In genomic region chr5:66949098-66949692, GRCm38 (mm10) we compare ENCODE assay signal across 16 mouse cellular contexts.
DNase-seq lines count a peak whose midpoint lies in the region; ATAC-seq and TF ChIP-seq lines count a peak whose summit lies in the region.
"Had no signal": no experiment of that assay in that cellular context is flagged by ENCODE, and none has a peak within 500 bp of the region (broad histone marks: within the 10 kb centered on the region; RNA-seq: fewer than 3 reads in every experiment).

No protein-coding gene starts in this region.

- H3K27ac ChIP-seq in kidney, embryonic 15.5 days, result peak overlapping the region; percentile 80
- peak overlapping the region; percentile 29; the same call in 1 of the 2 replicates for H3K27ac ChIP-seq in forebrain, postnatal 0 days (ENCODE audit: low read depth, low read length)
- H3K27ac ChIP-seq: left cerebral cortex, adult 2 months; macrophage; midbrain, embryonic 12.5 days had no signal

- peak; percentile 76 for ATAC-seq in kidney, embryonic 15.5 days (replicated peaks; ENCODE audit: low FRiP score)
- ATAC-seq in forebrain, postnatal 0 days, result peak; percentile 57
- ATAC-seq: intestine, embryonic 15.5 days had no signal

- no peaks in the 10 kb centered on the region for H3K27me3 ChIP-seq in kidney, embryonic 15.5 days
- H3K27me3 ChIP-seq in forebrain, postnatal 0 days (ENCODE audit: insufficient read depth, low read length), result no peaks in the 10 kb centered on the region
- H3K27me3 ChIP-seq: intestine, embryonic 15.5 days; midbrain, embryonic 12.5 days had no signal

- 33% methylated on average over 8 of the region's 8 CpGs for WGBS in kidney, embryonic 15.5 days
- WGBS in forebrain, postnatal 0 days, result 21% methylated on average over 8 of the region's 8 CpGs

- H3K36me3 ChIP-seq in kidney, embryonic 15.5 days, result no peaks in the 10 kb centered on the region
- no peaks in the 10 kb centered on the region for H3K36me3 ChIP-seq in forebrain, postnatal 0 days (ENCODE audit: insufficient read depth)
- H3K36me3 ChIP-seq: intestine, embryonic 15.5 days; midbrain, embryonic 12.5 days had no signal

- no peak for TF ChIP-seq CTCF in forebrain, postnatal 0 days (IDR thresholded peaks at IDR 0.05; ENCODE audit: low read depth)

- no peak overlapping the region for H3K4me3 ChIP-seq in kidney, embryonic 15.5 days (replicated peaks)
- no peak overlapping the region for H3K4me3 ChIP-seq in forebrain, postnatal 0 days (ENCODE audit: low read depth, low read length)
- H3K4me3 ChIP-seq: intestine, embryonic 15.5 days; left cerebral cortex, adult 2 months; midbrain, embryonic 12.5 days; myocyte had no signal

- H3K9me3 ChIP-seq in kidney, embryonic 15.5 days (replicated peaks), result 0 out of 2 replicates have a peak, but pooled peaks cover 3% of the 10 kb centered on the region
- no peaks in the 10 kb centered on the region for H3K9me3 ChIP-seq in forebrain, postnatal 0 days (ENCODE audit: low read length)
- H3K9me3 ChIP-seq: intestine, embryonic 15.5 days; midbrain, embryonic 12.5 days had no signal

- no peak for DNase-seq in kidney, adult 11 months
- peak; percentile 50 for DNase-seq in retina, postnatal 1 day
- DNase-seq in retina, embryonic 14.5 days (ENCODE audit: low spot score), result no peak
- DNase-seq in forebrain, postnatal 0 days, result no peak
- DNase-seq in frontal cortex, adult 2 months (ENCODE audit: extremely low spot score in 1 of 2, low spot score in 1 of 2), result no peak
- DNase-seq in ovary, postnatal 36 days (ENCODE audit: low spot score), result no peak
- DNase-seq in adrenal gland, postnatal 10 days, result no peak
- DNase-seq: cerebellum, adult 18-20 months; gastrocnemius, postnatal 36 days had no signal

- no peak overlapping the region for H3K4me2 ChIP-seq in kidney, embryonic 15.5 days
- H3K4me2 ChIP-seq in forebrain, postnatal 0 days (ENCODE audit: low read depth), result no peak overlapping the region
- H3K4me2 ChIP-seq: intestine, embryonic 15.5 days; liver, embryonic 11.5 days; midbrain, embryonic 12.5 days had no signal

- H3K9ac ChIP-seq in kidney, embryonic 15.5 days, result no peak overlapping the region
- no peak overlapping the region for H3K9ac ChIP-seq in forebrain, postnatal 0 days
- H3K9ac ChIP-seq: intestine, embryonic 15.5 days; midbrain, embryonic 12.5 days had no signal

- peaks cover 29% of the 10 kb centered on the region for H3K4me1 ChIP-seq in kidney, embryonic 15.5 days
- peaks cover 3% of the 10 kb centered on the region; the same call in 1 of the 2 replicates for H3K4me1 ChIP-seq in forebrain, postnatal 0 days (ENCODE audit: insufficient read depth)
